In the genomic region with DNA sequence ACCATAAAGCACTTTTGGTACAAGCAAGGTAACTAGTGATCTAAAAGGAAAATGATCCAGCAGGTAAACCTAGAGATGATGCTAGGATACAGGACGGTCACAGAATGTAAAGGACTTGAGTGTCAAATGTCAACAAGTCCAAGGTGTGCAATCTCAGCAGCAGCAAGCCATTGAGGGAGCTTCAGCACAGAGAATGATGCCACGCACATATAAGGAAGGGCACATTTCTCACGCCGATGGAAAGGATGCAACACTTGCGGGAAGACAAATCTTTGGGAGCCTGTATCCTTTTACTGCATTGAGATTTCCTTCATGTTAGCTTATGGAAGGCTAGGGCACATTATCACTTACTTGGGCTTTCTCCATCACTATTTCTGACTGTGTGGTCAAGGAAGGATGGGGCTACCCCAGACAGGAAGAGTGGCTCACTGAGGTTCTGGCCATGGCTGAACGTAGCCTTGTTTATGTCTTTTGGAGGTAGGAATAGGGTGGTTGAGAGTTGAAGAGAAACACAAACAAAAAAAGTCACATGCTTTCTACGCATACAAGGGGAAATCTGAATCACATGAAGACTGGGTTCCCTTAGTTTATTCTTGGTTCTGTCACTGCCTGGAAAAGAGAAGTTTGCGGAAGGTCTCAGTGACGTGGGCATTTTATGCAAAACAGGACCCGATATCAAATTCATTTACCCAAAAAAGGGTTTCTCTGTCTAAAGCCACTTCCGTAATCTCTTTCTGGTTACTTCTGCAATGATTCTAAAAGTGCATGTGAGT, we compare ENCODE assay signal across 24 mouse cellular contexts. TPM values are rescaled to one million over a fixed set of nuclear protein-coding genes. Genes with fewer than 3 reads are reported as not detected.
DNase-seq lines count a peak whose midpoint lies in the region; ATAC-seq and TF ChIP-seq lines count a peak whose summit lies in the region.
"Had no signal": no experiment of that assay in that cellular context is flagged by ENCODE, and none has a peak within 500 bp of the region (broad histone marks: within the 10 kb centered on the region; RNA-seq: fewer than 3 reads in every experiment).

No protein-coding gene starts in this region.

- no peaks in the 10 kb centered on the region for H3K27me3 ChIP-seq in kidney, adult 2 months (replicated peaks; ENCODE audit: control insufficient read depth, insufficient read depth, low read length)
- no peaks in the 10 kb centered on the region for H3K27me3 ChIP-seq in kidney, embryonic 14.5 days (ENCODE audit: control insufficient read depth, insufficient read depth, low read length)

- no peaks in the 10 kb centered on the region; the same call in 1 of the 2 replicates for H3K4me1 ChIP-seq in kidney, adult 2 months (ENCODE audit: control insufficient read depth, insufficient read depth, low read length)
- H3K4me1 ChIP-seq in kidney, embryonic 14.5 days (ENCODE audit: control insufficient read depth, insufficient read depth, low read length): peaks cover 19% of the 10 kb centered on the region
- H3K4me1 ChIP-seq: liver, embryonic 12.5 days had no signal

- no peak for ATAC-seq in kidney, embryonic 14.5 days (ENCODE audit: low FRiP score, low TSS enrichment)
- ATAC-seq in megakaryocyte, adult 5-6 weeks (ENCODE audit: poor library complexity, severe bottlenecking): peak; percentile 46
- ATAC-seq: forebrain, embryonic 13.5 days; hindbrain, postnatal 0 days; intestine, postnatal 0 days; liver, embryonic 12.5 days had no signal

- no peak for TF ChIP-seq CTCF in kidney, adult 2 months (conservative IDR thresholded peaks at IDR 0.05; ENCODE audit: insufficient read depth, insufficient read length, low read depth, low read length)

- no peaks in the 10 kb centered on the region for H3K36me3 ChIP-seq in kidney, adult 2 months (ENCODE audit: control insufficient read depth, insufficient read depth, low read length)
- H3K36me3 ChIP-seq in kidney, embryonic 14.5 days (ENCODE audit: control insufficient read depth, insufficient read depth, low read length): no peaks in the 10 kb centered on the region
- H3K36me3 ChIP-seq: hindbrain, embryonic 10.5 days; liver, embryonic 12.5 days; midbrain, embryonic 12.5 days had no signal

- H3K9ac ChIP-seq in kidney, embryonic 14.5 days (ENCODE audit: low read depth, low read length): no peak overlapping the region
- H3K9ac ChIP-seq: forebrain, embryonic 13.5 days; liver, embryonic 12.5 days; midbrain, embryonic 12.5 days had no signal

- no peak overlapping the region for H3K27ac ChIP-seq in kidney, adult 2 months (ENCODE audit: insufficient read depth, low read depth, low read length)
- no peak overlapping the region for H3K27ac ChIP-seq in kidney, embryonic 14.5 days (ENCODE audit: low read depth, low read length)
- H3K27ac ChIP-seq: forebrain, embryonic 13.5 days; gastrocnemius, adult 2 months; hindbrain, embryonic 10.5 days; hindbrain, postnatal 0 days; kidney, postnatal 0 days; liver, embryonic 12.5 days; midbrain, embryonic 12.5 days; stomach, postnatal 0 days had no signal

- H3K9me3 ChIP-seq in kidney, embryonic 14.5 days (ENCODE audit: control insufficient read depth, low read length): no peaks in the 10 kb centered on the region
- H3K9me3 ChIP-seq: forebrain, embryonic 13.5 days; hindbrain, embryonic 10.5 days; liver, embryonic 12.5 days; midbrain, embryonic 12.5 days had no signal

- no peak overlapping the region for H3K4me2 ChIP-seq in kidney, embryonic 14.5 days (replicated peaks; ENCODE audit: low read depth, low read length)
- H3K4me2 ChIP-seq: forebrain, embryonic 13.5 days; heart, embryonic 11.5 days; liver, embryonic 12.5 days; midbrain, embryonic 12.5 days had no signal

- TF ChIP-seq POLR2A in kidney, adult 2 months (IDR thresholded peaks at IDR 0.05; ENCODE audit: low read depth, low read length): no peak

- H3K4me3 ChIP-seq in kidney, adult 2 months (ENCODE audit: insufficient read depth, low read depth, low read length): no peak overlapping the region
- no peak overlapping the region for H3K4me3 ChIP-seq in kidney, embryonic 14.5 days (ENCODE audit: low read length)
- H3K4me3 ChIP-seq: forebrain, embryonic 13.5 days; gastrocnemius, adult 2 months; hindbrain, embryonic 10.5 days; liver, embryonic 12.5 days; midbrain, embryonic 12.5 days had no signal

- DNase-seq in kidney, adult 2 months: peak; percentile 24
- peak; percentile 37 to 50 for DNase-seq in spleen, postnatal 36 days (ENCODE audit: low spot score in 2 of 2)
- DNase-seq in spleen, adult 18-20 months: no peak
- no peak for DNase-seq in adrenal gland, adult 18-20 months (ENCODE audit: low spot score in 2 of 2)
- DNase-seq in embryo, embryonic 9.5 days (ENCODE audit: extremely low spot score): no peak
- DNase-seq in layer of hippocampus, postnatal 36 days: no peak
- DNase-seq: adrenal gland, adult 8-10 months; cerebellum, adult 2 months; cerebellum, postnatal 36 days; embryo, embryonic 11 days; gastrocnemius, adult 2 months; right cerebral cortex, postnatal 14 days had no signal

- WGBS in kidney, adult 2 months: 94% methylated on average over 11 of the region's 11 CpGs
- 95% methylated on average over 11 of the region's 11 CpGs for WGBS in kidney, embryonic 14.5 days

RNA-seq across cellular contexts. Expression of a gene that starts 5.8 kb away (rescaled TPM):
- 1.8 and 3.3 TPM in 2 replicates for polyA plus RNA-seq in kidney, adult 2 months (2012; rRNA removed)
- polyA plus RNA-seq in kidney, embryonic 14.5 days (2014; fragmentation: Nextera tagmentation; extraction: Ambion mirVana): 26.8 and 34.6 TPM in 2 replicates
- total RNA-seq in megakaryocyte, adult 5-6 weeks (2015): 1.2 and 1.7 TPM in 2 replicates
- total RNA-seq in megakaryocyte, adult 5-6 weeks (2017): 0.81 and 1.4 TPM in 2 replicates
- total RNA-seq in adrenal gland, adult 18-20 months (2021): 1 to 10 TPM; 2.3 to 5.2 TPM
- 1 to 10 TPM; 7.0 to 8.1 TPM for total RNA-seq in layer of hippocampus, postnatal 36 days (2021)
- total RNA-seq: MEL had no signal

Comparison
In these comparisons a context has a peak if more than half of its experiments do, and no peak if none do; other contexts are left out.
1. DNase-seq: peak in kidney, adult 2 months (single experiment) and spleen, postnatal 36 days (2 of 2); none in spleen, adult 18-20 months (0 of 2), adrenal gland, adult 18-20 months (0 of 2), embryo, embryonic 9.5 days (single experiment) and layer of hippocampus, postnatal 36 days (0 of 2).